Mouse (Mus musculus) midbrain, embryonic 14.5 days (tissue): ENCODE results near the gene Smim20. TPM values are rescaled to one million over a fixed set of nuclear protein-coding genes. Genes with fewer than 3 reads are reported as not detected.
A peak's percentile ranks its signal among the peaks of the same experiment; 100 is the strongest.

Experiments
- ATAC-seq: fragments of 200-750 bp; cut with Nextera tagmentation; 2 replicates; pipeline ENCODE4 v1.8.0; 2017; ENCODE audit warnings: moderate number of reproducible peaks, moderate library complexity; ENCODE audit not compliant: low FRiP score, low TSS enrichment
- DNase-seq: peaks from one replicate; pipeline ENCODE4 v3.0.0-alpha.2; 2015
- H3K27ac ChIP-seq: fragments of 300-500 bp; sonication (generic); replicated peaks from 2 replicates; pipeline ENCODE4 v1.5.1; 2014; ENCODE audit warnings: mild to moderate bottlenecking, low read depth, low read length, moderate library complexity
- H3K27me3 ChIP-seq: fragments of 300-500 bp; sonication (generic); 2 replicates; pipeline ENCODE4 v1.6.1; 2014; ENCODE audit warnings: low read length, control low read depth, mixed read lengths; ENCODE audit not compliant: control insufficient read depth, insufficient read depth
- H3K36me3 ChIP-seq: fragments of 300-500 bp; sonication (generic); 2 replicates; pipeline ENCODE4 v1.6.1; 2014; ENCODE audit warnings: low read length, control low read depth; ENCODE audit not compliant: control insufficient read depth, insufficient read depth
- H3K4me1 ChIP-seq: fragments of 300-500 bp; sonication (generic); 2 replicates; pipeline ENCODE4 v1.6.1; 2014; ENCODE audit warnings: mild to moderate bottlenecking, antibody characterized with exemption, low read length, control low read depth; ENCODE audit not compliant: control insufficient read depth, insufficient read depth
- H3K4me2 ChIP-seq: fragments of 300-500 bp; sonication (generic); 2 replicates; pipeline ENCODE4 v1.6.1; 2014; ENCODE audit warnings: mild to moderate bottlenecking, low read length, moderate library complexity
- H3K4me3 ChIP-seq: fragments of 300-500 bp; sonication (generic); replicated peaks from 2 replicates; pipeline ENCODE4 v1.5.1; 2014; ENCODE audit warnings: low read depth, low read length
- H3K9ac ChIP-seq: fragments of 300-500 bp; sonication (generic); replicated peaks from 2 replicates; pipeline ENCODE4 v1.6.1; 2014; ENCODE audit warnings: mild to moderate bottlenecking, low read length, moderate library complexity
- H3K9me3 ChIP-seq: fragments of 300-500 bp; sonication (generic); 2 replicates; pipeline ENCODE4 v1.6.1; 2016; ENCODE audit warnings: low read length, control low read depth, mixed read lengths; ENCODE audit not compliant: control insufficient read depth
- WGBS: fragments of 180-500 bp; shearing (Covaris S2); extraction: QIAGEN DNeasy Blood & Tissue Kit; methylation state at CpG from one replicate; pipeline ENCODE4 v1.1.7; 2014; 5-methylcytosine and 5-hydroxymethylcytosine counted together
- polyA plus RNA-seq: library from polyadenylated mRNA; unstranded; fragments of >200 nt; fragmentation: Nextera tagmentation; extraction: Ambion mirVana; gene quantifications from 2 replicates; pipeline ENCODE4 v1.2.1, GENCODE M21; 2014

Smim20 gene
- polyA plus RNA-seq, 1 experiment from 2014 or later, result 93.7 TPM

- Histone ChIP-seq H3K27me3 (no peaks in the 10 kb centered on the region), H3K9me3 (no peaks in the 10 kb centered on the region), H3K4me1 (peaks cover 6% of the 10 kb centered on the region; the same call in 1 of the 2 replicates), H3K9ac (no peak overlapping the region), H3K36me3 (no peaks in the 10 kb centered on the region), H3K4me2 (no peak overlapping the region), H3K27ac (no peak overlapping the region), H3K4me3 (no peak overlapping the region)
- WGBS, result 95% methylated on average over 5 of the region's 5 CpGs
- ATAC-seq, result no peak
- no peak for DNase-seq
These were observed 2.9 kb downstream of the Smim20 start for GRCm38 (mm10) chr5:53269799-53270198.

GRCm38 (mm10) chr5:53270947-53271711 is 4.2 kb downstream of the Smim20 start:
- Histone ChIP-seq H3K9me3 (no peaks in the 10 kb centered on the region), H3K4me1 (peaks cover 10% of the 10 kb centered on the region; the same call in 1 of the 2 replicates), H3K27me3 (no peaks in the 10 kb centered on the region), H3K4me2 (no peak overlapping the region), H3K36me3 (no peaks in the 10 kb centered on the region), H3K4me3 (no peak overlapping the region), H3K27ac (no peak overlapping the region), H3K9ac (no peak overlapping the region)
- WGBS, result 87% methylated on average over 13 of the region's 13 CpGs
- ATAC-seq, result no peak
- DNase-seq, result no peak

GRCm38 (mm10) chr5:53272626-53273025 is 5.7 kb downstream of the Smim20 start:
- WGBS, result 94% methylated on average over 4 of the region's 4 CpGs
- no peak for ATAC-seq
- H3K4me1 ChIP-seq, result peaks cover 6% of the 10 kb centered on the region; the same call in 1 of the 2 replicates

GRCm38 (mm10) chr5:53273699-53274430 is 7.0 kb downstream of the Smim20 start:
- Histone ChIP-seq H3K9ac (no peak overlapping the region), H3K27me3 (no peaks in the 10 kb centered on the region), H3K27ac (no peak overlapping the region), H3K4me2 (no peak overlapping the region), H3K9me3 (no peaks in the 10 kb centered on the region), H3K4me1 (0 out of 2 replicates have a peak, but pooled peaks cover 4% of the 10 kb centered on the region), H3K4me3 (no peak overlapping the region), H3K36me3 (peaks cover 6% of the 10 kb centered on the region)
- 93% methylated on average over 5 of the region's 5 CpGs for WGBS
- ATAC-seq (no peak), DNase-seq (no peak)

More at GRCm38 (mm10) chr5:53272626-53273025, 5.7 kb downstream of the Smim20 start:
- Histone ChIP-seq H3K4me2 (no peak overlapping the region), H3K36me3 (no peaks in the 10 kb centered on the region), H3K4me3 (no peak overlapping the region), H3K9me3 (no peaks in the 10 kb centered on the region), H3K27me3 (no peaks in the 10 kb centered on the region), H3K9ac (no peak overlapping the region), H3K27ac (no peak overlapping the region)
- DNase-seq, result no peak

- Histone ChIP-seq H3K4me1 (0 out of 2 replicates have a peak, but pooled peaks cover 4% of the 10 kb centered on the region), H3K4me2 (no peak overlapping the region), H3K36me3 (peaks cover 6% of the 10 kb centered on the region), H3K27ac (no peak overlapping the region), H3K9me3 (no peaks in the 10 kb centered on the region), H3K27me3 (no peaks in the 10 kb centered on the region), H3K9ac (no peak overlapping the region), H3K4me3 (no peak overlapping the region)
- ATAC-seq (no peak), DNase-seq (peak; percentile 75)
- WGBS, result 39% methylated on average over 5 of the region's 5 CpGs
These were observed 8.0 kb downstream of the Smim20 start for GRCm38 (mm10) chr5:53274811-53275355.

GRCm38 (mm10) chr5:53275376-53275775 is 8.5 kb downstream of the Smim20 start:
- 39% methylated on average over 3 of the region's 3 CpGs for WGBS
- no peak overlapping the region for H3K4me2 ChIP-seq
- DNase-seq (peak; percentile 76), ATAC-seq (peak; percentile 47; the same call in 1 of the 2 replicates)
- no peak overlapping the region for H3K27ac ChIP-seq
- H3K4me1 ChIP-seq, result 0 out of 2 replicates have a peak, but pooled peaks cover 4% of the 10 kb centered on the region
- H3K9me3 ChIP-seq, result no peaks in the 10 kb centered on the region
- no peak overlapping the region for H3K9ac ChIP-seq
- no peaks in the 10 kb centered on the region for H3K27me3 ChIP-seq
- H3K4me3 ChIP-seq, result no peak overlapping the region
- H3K36me3 ChIP-seq, result peaks cover 6% of the 10 kb centered on the region

- Histone ChIP-seq H3K9me3 (no peaks in the 10 kb centered on the region), H3K9ac (no peak overlapping the region), H3K4me3 (no peak overlapping the region), H3K36me3 (peaks cover 6% of the 10 kb centered on the region), H3K27ac (no peak overlapping the region), H3K4me2 (no peak overlapping the region), H3K4me1 (0 out of 2 replicates have a peak, but pooled peaks cover 4% of the 10 kb centered on the region), H3K27me3 (no peaks in the 10 kb centered on the region)
- no peak for ATAC-seq
- DNase-seq, result no peak
- WGBS, result 78% methylated on average over 5 of the region's 5 CpGs
These were observed 9.7 kb downstream of the Smim20 start for GRCm38 (mm10) chr5:53276470-53277022.

- WGBS, result 45% methylated on average over 4 of the region's 4 CpGs
- ATAC-seq (0 out of 2 replicates have a peak, but pooled peaks have one; percentile 53), DNase-seq (no peak)
These were observed 10.9 kb downstream of the Smim20 start for GRCm38 (mm10) chr5:53277716-53278263.

More at GRCm38 (mm10) chr5:53277716-53278263, 10.9 kb downstream of the Smim20 start:
- no peaks in the 10 kb centered on the region for H3K9me3 ChIP-seq
- H3K9ac ChIP-seq, result no peak overlapping the region
- H3K4me3 ChIP-seq, result no peak overlapping the region
- 0 out of 2 replicates have a peak, but pooled peaks cover 4% of the 10 kb centered on the region for H3K4me1 ChIP-seq
- no peak overlapping the region for H3K27ac ChIP-seq
- peaks cover 6% of the 10 kb centered on the region for H3K36me3 ChIP-seq
- H3K4me2 ChIP-seq, result no peak overlapping the region
- H3K27me3 ChIP-seq, result no peaks in the 10 kb centered on the region
